Mouse (Mus musculus) macrophage (primary cell): ENCODE results near the gene Cebpb. TPM values are rescaled to one million over a fixed set of nuclear protein-coding genes. Genes with fewer than 3 reads are reported as not detected.
"Not testable (repeated sequence)": the region's sequence is repeated elsewhere in the genome, so short reads cannot be mapped to it uniquely, and the experiment has no call there.

Source experiments
- H3K27ac ChIP-seq: fragments of 350-480 bp; formaldehyde crosslinking; 2 replicates; pipeline ENCODE4 v1.9.0; 2021
- H3K36me3 ChIP-seq: fragments of 350-480 bp; formaldehyde crosslinking; 2 replicates; pipeline ENCODE4 v1.9.0; 2021; ENCODE audit errors: inconsistent target
- H3K4me3 ChIP-seq: fragments of 350-480 bp; formaldehyde crosslinking; 2 replicates; pipeline ENCODE4 v1.9.0; 2021; ENCODE audit errors: inconsistent target
- H3K79me2 ChIP-seq: fragments of 350-480 bp; formaldehyde crosslinking; 2 replicates; pipeline ENCODE4 v1.9.0; 2021; ENCODE audit errors: inconsistent target
- WGBS: methylation state at CpG from one replicate; pipeline ENCODE4 v1.1.7; 2026; ENCODE audit warnings: inconsistent platforms; ENCODE audit not compliant: missing documents; 5-methylcytosine and 5-hydroxymethylcytosine counted together
- polyA plus RNA-seq: library from polyadenylated mRNA; stranded (reverse); fragments of 250-400 nt; gene quantifications from 3 replicates; pipeline ENCODE4 v1.2.4, GENCODE M21; 2018; ENCODE audit warnings: inconsistent platforms
- total RNA-seq, 78 experiments: library from RNA; depleted of rRNA; stranded (reverse); fragments of 250-400 nt; gene quantifications; 1 replicate in 9 of 78; 2 replicates in 24 of 78; 3 replicates in 43 of 78; 4 replicates in 2 of 78; pipeline ENCODE4 v1.2.4; 2018; ENCODE audit warnings: inconsistent platforms in 56 of 78

The Cebpb gene
- total RNA-seq (2018; cell fraction: chromatin; rRNA removed), result 10 to 100 TPM; 13.7 to 87.4 (median 42.2) TPM
- 100 to 1,000 TPM in 12 of 26 experiments, 10 to 100 TPM in 14; 30.7 to 271 (median 98.7) TPM for total RNA-seq (2018; cell fraction: cytosol; rRNA removed)
- total RNA-seq (2018; cell fraction: nucleus; rRNA removed), result 100 to 1,000 TPM in 19 of 26 experiments, 10 to 100 TPM in 7; 25.3 to 303 (median 156) TPM
- 4.8 to 33.5 TPM (median 23.5 TPM) in 3 replicates for polyA plus RNA-seq

GRCm38 (mm10) chr2:167688498-167689451, at the start of gene Cebpb:
TSS of gene Cebpb (plus strand) at chr2:167688915.
- WGBS, result 1% methylated on average over 142 of the region's 147 CpGs
- Histone ChIP-seq H3K36me3 (peaks cover 14% of the 10 kb centered on the region; the same call in 1 of the 2 replicates), H3K79me2 (peaks cover 39% of the 10 kb centered on the region), H3K27ac (no peak within 1 kb of the TSS), H3K4me3 (peak within 1 kb of the TSS; percentile 78)

- Histone ChIP-seq H3K36me3 (peaks cover 16% of the 10 kb centered on the region), H3K27ac (no peak overlapping the region), H3K4me3 (no peak overlapping the region), H3K79me2 (peaks cover 10% of the 10 kb centered on the region; the same call in 1 of the 2 replicates)
- 100% methylated on average over 3 of the region's 3 CpGs for WGBS
Measured at GRCm38 (mm10) chr2:167640279-167640678, 48.4 kb upstream of the Cebpb start.

GRCm38 (mm10) chr2:167641337-167641736, 47.4 kb upstream of the Cebpb start:
- H3K79me2 ChIP-seq, result peaks cover 21% of the 10 kb centered on the region
- H3K4me3 ChIP-seq, result no peak overlapping the region
- H3K36me3 ChIP-seq, result peaks cover 27% of the 10 kb centered on the region
- 38% methylated on average over 8 of the region's 8 CpGs for WGBS
- no peak overlapping the region for H3K27ac ChIP-seq

GRCm38 (mm10) chr2:167642164-167642563, 46.6 kb upstream of the Cebpb start:
- Histone ChIP-seq H3K4me3 (no peak overlapping the region), H3K79me2 (peaks cover 29% of the 10 kb centered on the region), H3K27ac (no peak overlapping the region), H3K36me3 (peaks cover 30% of the 10 kb centered on the region)
- 98% methylated on average over 5 of the region's 6 CpGs for WGBS

DNA sequence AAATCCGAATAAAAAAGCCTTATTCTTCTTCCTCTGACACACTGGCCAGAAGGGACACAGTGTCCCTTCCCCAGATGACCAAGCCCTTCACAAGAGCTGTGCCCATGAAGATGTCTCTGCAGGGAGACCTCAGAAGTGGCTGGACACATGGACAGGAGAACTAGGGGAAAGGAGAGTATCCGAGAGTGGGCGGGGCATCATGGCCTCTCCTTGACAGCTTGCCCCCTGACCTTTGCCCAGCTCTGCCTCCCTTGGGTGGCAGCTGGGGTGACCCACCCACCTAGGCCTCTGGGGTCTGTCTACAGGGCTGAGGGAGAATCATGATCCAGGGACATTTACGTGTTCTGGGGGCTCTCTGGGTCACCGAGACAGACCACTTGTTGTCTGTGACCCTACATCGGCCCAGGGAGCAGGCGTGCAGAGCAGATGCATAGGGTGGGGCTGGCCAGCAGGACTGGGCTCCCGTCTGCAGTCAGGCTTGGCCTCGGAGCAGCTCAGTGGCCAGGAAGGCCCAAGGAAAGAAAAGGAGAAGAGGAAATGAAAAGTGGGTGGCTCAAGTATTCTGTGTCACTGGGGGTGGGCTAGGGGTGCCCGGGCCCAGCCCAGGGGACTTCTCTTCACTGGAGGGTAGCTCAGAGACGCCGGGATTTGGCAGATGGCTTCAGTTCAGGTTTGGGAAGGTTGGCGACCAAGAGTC, 45.2 kb upstream of the Cebpb start:
- Histone ChIP-seq H3K36me3 (peaks cover 43% of the 10 kb centered on the region), H3K79me2 (peaks cover 42% of the 10 kb centered on the region)
- WGBS, result 87% methylated on average over 10 of the region's 13 CpGs
- not testable (repeated sequence) for H3K4me3 ChIP-seq, H3K27ac ChIP-seq

DNA sequence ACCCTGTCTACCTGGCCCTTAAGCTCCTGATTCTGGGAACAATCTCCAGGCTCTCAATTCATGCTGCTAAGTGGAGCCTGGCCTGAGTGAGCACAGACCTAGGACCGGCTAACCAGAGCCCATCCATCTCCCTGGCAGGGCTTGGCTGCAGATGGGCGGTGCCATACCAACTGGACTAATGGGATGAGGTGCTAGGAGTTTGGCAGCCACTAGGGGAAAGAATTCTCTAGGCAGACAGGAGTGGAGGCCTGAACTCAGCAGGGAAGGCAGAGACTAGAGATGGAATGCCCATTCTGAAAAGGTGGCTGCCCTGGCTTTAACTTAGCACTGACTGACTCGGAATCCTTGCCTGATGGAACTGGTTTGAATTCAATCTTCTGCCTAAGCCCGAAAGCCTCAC, 42.3 kb upstream of the Cebpb start:
- Histone ChIP-seq H3K79me2 (peaks cover 70% of the 10 kb centered on the region), H3K36me3 (peaks cover 55% of the 10 kb centered on the region), H3K27ac (no peak overlapping the region), H3K4me3 (no peak overlapping the region)
- WGBS, result 89% methylated on average over 4 of the region's 4 CpGs

DNA sequence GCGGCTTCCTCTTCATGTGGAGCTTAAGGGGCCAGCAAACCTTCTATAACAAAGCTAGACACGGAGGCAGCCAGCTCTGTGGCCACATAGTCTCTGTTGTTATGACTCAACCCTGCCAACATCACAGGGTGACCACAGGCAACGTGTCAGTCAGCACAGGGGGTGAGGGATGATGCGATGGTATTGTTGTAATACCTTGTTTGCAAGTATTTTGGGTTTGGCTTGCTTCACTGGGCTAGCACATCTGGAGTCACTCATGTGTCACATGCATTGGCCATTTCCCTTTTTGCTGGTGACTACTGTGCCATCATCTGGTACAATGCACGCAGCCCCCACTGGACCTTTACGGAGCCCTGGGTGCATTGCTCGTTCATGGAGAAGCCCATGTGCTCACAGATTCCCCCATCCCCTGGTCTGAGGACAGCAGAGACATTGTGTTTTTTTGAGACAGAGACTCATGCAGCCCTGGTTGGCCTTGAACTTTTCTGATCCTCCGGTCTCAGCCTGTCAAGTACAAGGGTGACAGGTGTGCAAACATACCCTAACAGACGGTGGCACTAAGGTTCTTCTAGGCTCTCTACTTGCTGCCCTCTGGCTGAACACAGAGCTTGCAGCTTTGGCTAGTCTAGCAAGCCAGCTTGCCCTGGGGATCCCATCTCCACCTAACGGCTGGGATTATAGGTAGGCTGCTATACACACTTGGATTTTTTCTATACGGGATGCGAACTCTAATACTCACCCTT, 39.3 kb upstream of the Cebpb start:
- Histone ChIP-seq H3K36me3 (peaks cover 77% of the 10 kb centered on the region), H3K27ac (peak overlapping the region; percentile 94)
- 50% methylated on average over 12 of the region's 12 CpGs for WGBS

DNA sequence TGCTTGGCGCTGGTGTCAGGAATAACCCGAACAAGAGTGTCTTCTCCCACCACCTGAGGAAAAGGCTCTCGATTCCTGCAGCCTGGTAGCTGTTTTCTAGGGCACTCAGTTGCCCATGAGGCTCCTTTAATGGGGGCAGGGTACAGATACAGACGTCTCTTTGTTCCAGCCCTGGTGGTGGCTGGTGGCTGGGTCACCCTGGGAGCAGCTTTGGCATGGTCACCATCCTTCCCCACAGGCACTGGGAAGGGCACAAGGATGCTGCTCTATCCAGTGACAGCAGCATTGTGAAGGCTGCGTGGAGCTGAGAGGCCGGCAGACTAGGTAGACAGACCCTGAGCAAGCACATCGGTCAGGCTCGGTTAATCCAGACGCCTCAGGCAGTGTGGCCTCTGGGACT, 37.1 kb upstream of the Cebpb start:
- Histone ChIP-seq H3K27ac (peak overlapping the region; percentile 94; the same call in 1 of the 2 replicates), H3K4me3 (no peak overlapping the region), H3K79me2 (peaks cover 98% of the 10 kb centered on the region), H3K36me3 (peaks cover 63% of the 10 kb centered on the region)
- WGBS, result 90% methylated on average over 9 of the region's 9 CpGs

More for the DNA sequence above, 39.3 kb upstream of the Cebpb start:
- no peak overlapping the region for H3K4me3 ChIP-seq
- H3K79me2 ChIP-seq, result peaks cover 99% of the 10 kb centered on the region

GRCm38 (mm10) chr2:167652694-167653093, 36.0 kb upstream of the Cebpb start:
- 96% methylated on average over 7 of the region's 7 CpGs for WGBS
- Histone ChIP-seq H3K79me2 (peaks cover 95% of the 10 kb centered on the region), H3K36me3 (peaks cover 55% of the 10 kb centered on the region)

GRCm38 (mm10) chr2:167654911-167655600, 33.7 kb upstream of the Cebpb start:
- H3K36me3 ChIP-seq, result peaks cover 44% of the 10 kb centered on the region
- no peak overlapping the region for H3K4me3 ChIP-seq
- peaks cover 96% of the 10 kb centered on the region for H3K79me2 ChIP-seq
- peak overlapping the region; percentile 97 for H3K27ac ChIP-seq
- WGBS, result 95% methylated on average over 9 of the region's 10 CpGs

More at GRCm38 (mm10) chr2:167652694-167653093, 36.0 kb upstream of the Cebpb start:
- Histone ChIP-seq H3K27ac (peak overlapping the region; percentile 94; the same call in 1 of the 2 replicates), H3K4me3 (no peak overlapping the region)

DNA sequence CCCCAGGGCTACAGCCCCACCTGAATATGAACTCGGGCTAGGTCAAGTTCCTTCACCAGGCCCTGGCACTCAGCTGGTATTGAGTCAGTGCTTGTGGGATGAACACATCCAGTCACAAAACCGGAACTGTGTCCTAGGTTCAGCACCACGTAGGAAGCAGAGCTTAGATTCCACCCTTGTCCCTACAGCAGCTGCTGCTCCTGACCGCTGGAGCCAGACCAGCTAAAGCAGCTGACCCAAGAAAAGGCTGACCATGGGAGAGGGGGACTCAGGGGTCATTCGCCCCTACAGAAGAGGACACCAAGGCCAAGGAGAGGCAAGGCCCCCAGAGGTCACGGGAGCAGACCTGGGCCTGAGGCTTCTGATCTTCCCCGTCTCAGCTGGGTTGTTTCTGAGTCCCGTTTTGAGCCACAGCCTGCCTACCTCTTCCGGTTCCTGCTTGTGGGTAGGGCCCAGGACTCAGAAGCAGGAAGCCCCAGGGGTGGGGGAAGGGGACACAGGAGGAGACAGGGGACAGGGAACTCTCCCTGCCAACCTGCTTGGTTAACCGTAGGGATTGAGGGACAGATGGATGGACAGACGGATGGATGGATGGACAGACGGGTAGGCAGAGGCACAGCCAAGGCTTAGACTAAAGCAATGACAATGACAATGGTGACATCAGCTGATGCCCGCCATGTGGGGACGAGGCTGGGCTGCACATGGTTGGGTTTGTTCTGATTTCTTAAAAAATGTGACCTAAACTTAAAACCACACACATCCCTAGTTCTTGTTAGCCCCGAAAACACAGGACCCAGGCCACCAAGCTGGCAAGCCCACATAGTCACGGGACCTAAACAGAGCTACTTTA, 31.9 kb upstream of the Cebpb start:
- Histone ChIP-seq H3K4me3 (peak overlapping the region; percentile 99), H3K27ac (peak overlapping the region; percentile 97), H3K79me2 (peaks cover 90% of the 10 kb centered on the region), H3K36me3 (peaks cover 30% of the 10 kb centered on the region)
- WGBS, result 10% methylated on average over 16 of the region's 16 CpGs

GRCm38 (mm10) chr2:167657973-167658372, 30.7 kb upstream of the Cebpb start:
- peaks cover 19% of the 10 kb centered on the region for H3K36me3 ChIP-seq
- H3K4me3 ChIP-seq, result peak overlapping the region; percentile 99; the same call in 1 of the 2 replicates
- H3K27ac ChIP-seq, result peak overlapping the region; percentile 97
- WGBS, result 91% methylated on average over 4 of the region's 4 CpGs
- peaks cover 79% of the 10 kb centered on the region for H3K79me2 ChIP-seq

DNA sequence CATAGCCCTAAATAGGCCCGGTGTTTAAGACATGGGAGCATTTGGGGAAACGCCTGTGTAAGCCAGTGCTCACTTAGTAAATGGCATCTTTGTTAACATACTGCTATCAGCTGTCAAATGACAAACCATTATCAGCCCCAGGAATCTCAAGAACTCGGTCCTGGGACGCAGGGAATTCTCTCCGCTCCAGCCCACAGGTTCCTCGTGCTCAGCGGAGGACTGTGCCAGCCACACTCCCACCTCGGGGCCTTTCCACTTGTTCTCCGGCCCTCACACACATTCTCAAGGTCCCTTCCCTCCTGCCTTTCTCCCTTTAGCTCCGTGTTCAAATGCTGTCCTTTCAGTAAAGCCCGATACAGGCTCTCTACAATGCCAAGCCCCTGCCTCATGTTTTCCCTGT, 30.0 kb upstream of the Cebpb start:
- 91% methylated on average over 9 of the region's 11 CpGs for WGBS

More for the DNA sequence above, 30.0 kb upstream of the Cebpb start:
- Histone ChIP-seq H3K36me3 (peaks cover 12% of the 10 kb centered on the region; the same call in 1 of the 2 replicates), H3K27ac (peak overlapping the region; percentile 97), H3K79me2 (peaks cover 71% of the 10 kb centered on the region), H3K4me3 (peak overlapping the region; percentile 99)
